Mouse (Mus musculus): Measurements from ENCODE around the gene 1700024P04Rik.
"Not testable (repeated sequence)": the region's sequence is repeated elsewhere in the genome, so short reads cannot be mapped to it uniquely, and the experiment has no call there.

The 1700024P04Rik gene

DNA sequence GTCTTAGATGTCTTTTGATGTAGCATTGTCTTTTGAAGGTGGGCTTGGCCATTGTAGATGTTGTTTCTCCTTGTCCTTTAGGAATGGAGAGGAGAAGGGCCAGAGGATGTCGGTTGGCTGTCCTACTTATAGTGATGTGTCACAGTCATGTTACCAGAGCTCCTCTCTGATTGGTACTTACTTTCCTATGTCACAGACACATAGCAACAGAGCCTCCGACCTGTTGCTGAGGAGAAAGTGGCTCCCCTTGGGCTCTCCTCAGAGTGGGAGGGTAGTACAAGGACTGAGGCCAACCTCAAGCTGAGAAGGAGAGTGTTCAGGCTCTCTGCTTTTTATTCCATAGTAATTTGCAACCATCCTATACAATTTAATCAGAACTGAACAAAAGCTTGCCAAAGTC is at the start of gene 1700024P04Rik:
TSS of gene 1700024P04Rik (minus strand) at position 101 of the 400 bp plus-strand sequence.
- no peak for DNase-seq (ENCODE audit: low read depth, low spot score)

DNA sequence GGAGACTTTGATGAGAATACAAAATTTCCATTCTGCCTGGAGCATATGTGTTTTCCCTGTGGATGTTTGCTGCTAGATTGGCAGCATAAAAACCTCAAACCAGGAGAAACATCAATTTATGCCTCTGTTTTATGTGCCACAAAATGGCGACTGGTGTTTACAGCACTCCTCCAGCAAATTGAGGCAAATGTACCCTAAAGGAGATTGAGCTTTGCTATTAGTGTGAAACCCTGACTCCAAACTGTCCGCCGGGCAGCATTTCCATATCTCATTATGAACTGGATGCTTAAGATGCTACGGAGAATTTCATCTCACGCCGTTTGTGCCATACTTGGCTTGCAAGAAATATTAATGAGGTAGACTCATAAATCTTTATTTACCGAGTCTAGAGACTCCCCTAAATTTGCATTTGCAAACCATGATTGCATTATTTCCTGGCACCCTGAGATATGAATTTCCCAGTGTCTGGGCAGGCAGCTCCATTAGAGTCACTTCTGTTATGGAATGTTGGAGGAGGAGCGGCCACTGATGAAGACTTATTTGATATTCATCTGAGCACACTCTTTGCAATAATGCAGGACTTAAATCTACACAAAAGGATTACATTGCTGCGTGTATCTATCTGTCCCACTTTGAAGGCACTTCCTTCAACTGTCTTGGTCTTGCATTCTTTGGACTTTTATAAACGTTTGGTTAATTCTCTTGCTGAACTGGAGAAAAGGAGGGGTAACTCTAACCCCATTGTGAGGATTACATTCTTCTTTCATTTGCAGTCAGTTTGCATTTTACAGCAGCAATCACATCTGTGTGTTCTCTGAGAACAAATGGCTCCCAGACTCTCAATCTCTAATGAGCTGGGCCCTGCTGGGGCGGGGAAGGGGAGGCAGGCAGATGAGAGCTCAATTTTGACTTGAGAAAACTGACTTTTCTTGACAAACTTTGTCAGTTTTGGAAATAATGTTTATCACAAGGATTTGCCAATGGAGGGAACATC is 47.2 kb upstream of the 1700024P04Rik start:
- no peak for DNase-seq (ENCODE audit: low read depth, low spot score)

DNA sequence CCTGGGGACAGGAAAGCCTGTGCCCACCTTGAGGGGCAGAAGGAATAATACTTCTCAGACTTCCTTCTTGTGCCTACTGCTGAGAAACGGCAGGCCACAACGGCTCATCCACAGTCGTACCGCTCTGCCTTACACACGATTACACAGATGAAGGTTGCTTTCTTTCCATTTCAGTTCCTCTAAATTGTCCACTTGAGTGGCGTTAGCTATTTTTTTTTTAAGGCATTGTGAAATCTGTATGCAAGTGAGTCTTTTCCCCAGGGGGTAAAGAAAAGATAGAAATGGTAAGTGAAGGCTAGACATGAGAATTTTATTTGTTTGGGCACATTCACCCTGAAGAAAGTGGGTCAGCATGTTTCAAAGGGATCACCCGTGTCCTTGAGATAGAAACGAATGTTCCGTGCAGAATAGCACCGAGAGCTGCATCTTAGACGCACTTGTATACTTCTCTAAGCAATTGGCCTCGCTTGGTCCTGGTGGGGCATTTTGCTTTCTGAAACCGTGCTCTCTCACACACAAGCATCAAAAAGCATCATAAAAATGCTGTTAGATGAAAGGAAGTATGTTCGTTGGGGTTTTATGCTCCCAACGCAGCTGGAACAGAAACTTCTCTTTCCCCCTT is 46.3 kb upstream of the 1700024P04Rik start:
- no peak for DNase-seq (ENCODE audit: low read depth, low spot score)

DNA sequence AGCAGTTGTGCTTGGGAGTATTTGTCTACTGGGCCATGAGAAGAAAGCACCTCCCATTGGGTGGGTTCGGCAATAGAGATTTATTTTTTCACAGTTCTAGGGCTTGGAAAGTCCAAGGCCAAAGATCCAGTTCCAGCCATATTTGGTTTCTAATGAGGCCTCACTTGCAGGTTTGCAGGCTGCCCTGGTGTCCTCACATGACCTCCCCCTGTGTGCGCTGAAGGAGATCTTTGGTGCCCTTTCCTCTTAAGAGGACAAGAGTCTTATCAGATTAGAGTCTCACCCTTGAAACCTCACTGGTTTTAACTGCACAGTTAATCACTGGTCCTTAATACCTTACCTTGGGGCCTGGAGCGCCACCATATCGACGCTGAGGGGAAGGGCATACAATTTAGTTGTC is 40.9 kb upstream of the 1700024P04Rik start:
- peak; percentile 82 for DNase-seq (ENCODE audit: low read depth, low spot score)

DNA sequence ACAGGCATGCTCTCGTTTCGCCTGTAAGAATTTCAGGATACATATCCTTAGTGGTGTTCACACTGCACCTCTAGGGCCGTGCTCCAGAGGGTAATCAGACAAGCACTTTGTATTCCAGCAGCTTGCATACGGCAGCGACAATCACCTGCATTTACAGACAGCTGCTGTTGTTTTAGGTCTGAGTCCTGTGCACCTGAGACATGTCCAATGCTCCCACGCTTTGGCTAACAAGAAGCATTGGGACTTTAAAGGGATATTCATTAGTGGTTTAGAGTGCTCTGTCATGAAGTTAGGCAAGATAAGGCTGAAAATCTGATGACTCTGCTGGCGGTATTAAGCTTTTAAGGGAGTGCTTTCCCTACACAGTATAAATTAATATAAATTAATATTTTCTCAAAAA is 37.7 kb upstream of the 1700024P04Rik start:
- DNase-seq (ENCODE audit: low read depth, low spot score), result no peak

DNA sequence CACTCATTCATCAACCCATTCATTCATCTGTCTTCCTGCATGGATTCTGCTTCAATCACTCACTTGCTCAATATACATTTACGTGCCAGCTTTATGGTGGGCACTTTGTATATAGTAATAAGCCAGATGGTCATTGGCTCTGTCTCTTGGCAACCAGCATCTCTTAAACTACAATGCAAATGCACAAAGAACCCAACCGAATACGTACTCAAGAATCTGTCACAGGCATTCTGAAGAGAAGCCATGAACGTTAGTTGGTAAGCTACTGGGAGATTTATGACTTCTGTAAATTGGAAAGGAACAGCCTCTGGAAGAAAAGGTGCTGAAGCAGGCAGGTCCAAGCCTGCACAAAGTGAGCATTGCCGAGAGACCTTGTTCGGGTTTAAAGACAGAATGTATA is 36.8 kb upstream of the 1700024P04Rik start:
- no peak for DNase-seq (ENCODE audit: low read depth, low spot score)

DNA sequence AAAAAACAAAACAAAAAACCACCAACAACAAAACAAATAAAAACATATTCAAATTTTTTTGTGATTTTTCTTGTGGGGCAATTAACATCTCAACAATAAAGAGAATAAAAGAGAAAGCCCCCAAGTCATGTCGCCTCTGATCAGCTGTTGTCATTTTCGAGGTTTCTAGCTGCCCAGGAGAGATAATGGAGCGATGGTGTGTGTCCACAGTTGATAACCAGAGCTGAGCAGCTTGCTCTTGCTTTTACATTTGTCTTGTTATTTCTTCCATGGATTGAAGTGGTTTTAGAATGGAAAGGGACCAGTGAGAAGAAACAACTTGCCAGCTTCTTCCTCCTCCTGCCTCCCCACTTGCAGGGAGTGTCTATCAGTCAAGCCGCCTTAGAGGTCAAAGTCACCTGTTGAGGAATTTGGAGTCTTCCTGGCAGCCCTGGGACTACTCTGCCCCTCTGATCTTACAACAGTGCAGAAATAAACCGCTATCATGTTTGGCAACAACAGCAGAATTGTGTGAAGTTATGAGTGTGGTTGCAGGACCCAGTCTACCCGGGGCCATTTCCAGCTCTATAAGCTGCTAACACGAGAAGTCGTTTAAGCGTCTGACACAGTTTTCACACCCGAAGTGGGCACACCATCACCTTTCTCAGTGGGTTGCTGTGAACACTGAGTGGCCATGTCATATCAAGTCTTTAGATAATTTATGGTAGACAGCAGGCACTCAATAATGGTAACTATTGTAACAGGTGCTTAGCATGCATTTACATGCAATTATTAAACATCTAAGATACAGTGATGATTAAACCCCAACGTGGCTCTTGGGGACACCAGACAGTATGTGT is 35.7 kb upstream of the 1700024P04Rik start:
- no peak for DNase-seq (ENCODE audit: low read depth, low spot score)

DNA sequence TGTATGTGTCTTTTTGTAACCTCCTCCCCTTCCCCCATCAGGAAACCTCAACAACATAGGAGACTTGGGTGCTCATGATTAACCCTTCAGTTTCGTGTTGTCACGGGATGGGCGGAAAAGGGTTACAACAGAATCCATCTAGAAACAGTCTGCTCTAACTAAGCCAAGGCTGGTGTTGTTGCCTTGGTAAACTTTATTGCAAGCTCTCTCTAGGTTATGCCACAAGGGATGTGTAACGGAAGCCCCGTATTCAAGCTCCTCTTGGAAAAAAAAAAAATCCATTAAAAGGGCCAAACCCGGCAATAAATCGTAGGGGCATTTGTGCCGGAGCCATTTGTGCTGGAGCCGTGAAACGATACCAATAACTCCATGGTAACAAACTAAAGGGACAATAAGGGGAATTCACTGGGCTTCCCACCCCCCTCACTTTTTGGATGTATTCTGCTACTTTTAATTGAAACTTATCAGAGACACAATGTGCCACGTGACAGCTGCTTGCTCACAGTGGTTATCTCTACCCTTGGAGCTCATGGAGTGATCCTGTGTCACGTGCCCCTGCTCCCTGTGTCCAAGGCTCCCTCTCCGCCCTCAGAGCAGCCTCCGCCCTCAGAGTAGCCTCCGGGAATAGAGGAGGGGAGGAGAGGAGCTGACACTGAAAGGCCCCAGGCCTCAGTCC is 34.3 kb upstream of the 1700024P04Rik start:
- no peak for DNase-seq (ENCODE audit: low read depth, low spot score)

DNA sequence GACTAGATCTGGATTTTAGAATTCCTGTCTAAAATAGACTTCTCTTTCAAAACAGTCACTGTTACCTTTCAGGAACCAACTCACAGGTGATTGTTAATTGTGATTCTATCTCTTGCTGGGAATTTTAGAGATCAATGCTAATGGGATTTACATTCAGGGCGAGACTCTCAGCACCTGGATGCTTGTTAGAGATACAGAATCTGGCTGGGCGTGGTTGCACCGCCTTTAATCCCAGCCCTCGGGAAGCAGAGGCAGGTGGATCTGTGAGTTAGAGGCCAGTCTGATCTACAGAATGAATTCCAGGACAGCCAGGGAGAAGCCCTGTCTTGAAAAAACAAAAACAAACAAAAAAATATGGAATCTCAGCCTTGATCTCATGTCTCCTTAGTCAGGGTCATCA is 32.3 kb upstream of the 1700024P04Rik start:
- DNase-seq (ENCODE audit: low read depth, low spot score), result no peak

DNA sequence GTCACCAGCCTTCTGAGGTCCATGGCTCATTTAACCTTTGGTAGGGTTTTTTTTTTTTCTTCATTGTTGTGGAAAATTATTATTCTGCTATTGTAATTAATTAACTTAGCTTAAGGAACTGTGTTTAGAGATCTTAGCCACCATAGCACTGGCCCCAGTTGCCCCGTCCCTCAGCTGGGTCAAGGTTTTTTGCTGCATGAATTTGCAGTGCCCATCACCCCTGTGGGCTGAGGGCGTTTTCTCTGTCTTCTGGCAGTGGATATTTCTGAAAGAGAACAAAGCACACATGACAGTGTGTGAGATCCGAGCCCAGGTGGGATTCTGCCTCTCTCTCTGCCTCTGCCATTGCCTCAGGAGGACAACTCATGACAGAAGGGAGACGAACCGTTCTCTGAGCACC is 28.5 kb upstream of the 1700024P04Rik start:
- DNase-seq (ENCODE audit: low read depth, low spot score), result no peak

DNA sequence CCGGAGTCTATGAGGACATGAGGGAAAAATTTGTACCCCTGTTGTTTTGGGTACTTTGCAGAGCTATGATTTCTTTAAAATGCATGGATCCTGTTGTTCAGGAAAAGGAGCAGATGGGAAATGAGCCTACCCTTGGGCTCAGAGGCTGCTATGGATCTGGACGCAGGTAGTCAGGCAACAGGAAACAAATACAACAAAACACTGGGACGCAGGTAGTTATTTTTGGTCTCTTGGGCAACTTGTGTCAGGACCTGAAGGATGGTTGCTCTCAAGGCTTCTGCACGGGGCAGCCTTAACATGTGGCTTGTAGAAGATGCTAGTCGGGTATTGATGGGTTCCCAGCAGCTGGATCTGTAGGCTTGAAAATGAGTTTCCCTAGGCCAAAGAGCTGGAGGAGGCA is 23.6 kb upstream of the 1700024P04Rik start:
- no peak for DNase-seq (ENCODE audit: low read depth, low spot score)

DNA sequence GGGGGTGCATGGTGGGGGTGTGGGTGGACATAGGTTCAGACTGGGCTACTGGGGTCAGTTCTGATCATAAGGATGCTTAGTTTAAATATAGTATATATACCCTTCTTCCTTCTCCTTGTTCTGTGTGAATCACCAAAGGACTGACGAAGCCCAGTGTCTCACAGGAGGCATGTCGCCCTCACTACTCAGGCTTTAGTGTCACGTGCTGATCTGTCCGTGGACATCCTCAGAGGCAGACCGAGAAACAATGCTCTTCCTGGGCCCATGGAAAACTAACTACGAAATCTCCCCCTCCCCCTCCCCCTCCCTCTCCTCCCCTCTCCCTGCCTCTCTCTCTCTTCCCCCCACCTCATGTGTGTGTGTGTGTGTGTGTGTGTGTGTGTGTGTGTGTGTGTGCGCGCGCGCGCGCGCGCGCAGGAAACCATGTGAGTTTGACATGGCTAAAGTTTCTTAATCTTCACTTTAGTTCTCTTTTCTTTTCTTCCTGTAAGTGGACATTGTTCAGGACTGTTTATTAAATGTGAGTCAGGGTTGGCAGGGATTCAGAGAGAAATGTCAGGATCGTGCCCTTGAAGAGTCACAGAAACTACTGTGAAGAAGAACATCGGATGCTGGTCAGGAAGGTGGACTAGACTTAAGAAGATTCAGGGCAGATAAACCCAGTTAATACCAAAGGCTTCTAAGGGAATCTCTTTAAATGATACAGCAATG is 22.2 kb upstream of the 1700024P04Rik start:
- no peak for DNase-seq (ENCODE audit: low read depth, low spot score)

DNA sequence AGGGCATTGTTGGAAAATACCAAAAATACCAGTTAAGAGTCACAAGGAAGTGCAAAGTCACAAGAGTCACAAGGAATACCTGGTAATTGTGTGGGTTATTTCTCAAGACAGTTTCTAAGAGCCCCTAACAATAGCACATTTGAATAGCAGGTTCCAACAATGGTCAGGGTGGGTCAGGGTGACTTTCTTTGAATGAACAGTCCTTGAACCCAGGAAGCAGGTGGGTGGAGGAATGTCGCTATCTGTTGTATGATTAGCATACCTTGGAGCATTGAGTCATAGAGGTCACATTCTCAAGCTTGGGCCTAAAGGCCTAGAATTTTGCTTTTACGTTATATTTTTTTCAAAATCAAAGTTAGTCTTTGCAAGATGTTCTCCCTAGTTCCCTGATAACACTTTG is 17.3 kb upstream of the 1700024P04Rik start:
- DNase-seq (ENCODE audit: low read depth, low spot score), result not testable (repeated sequence)

DNA sequence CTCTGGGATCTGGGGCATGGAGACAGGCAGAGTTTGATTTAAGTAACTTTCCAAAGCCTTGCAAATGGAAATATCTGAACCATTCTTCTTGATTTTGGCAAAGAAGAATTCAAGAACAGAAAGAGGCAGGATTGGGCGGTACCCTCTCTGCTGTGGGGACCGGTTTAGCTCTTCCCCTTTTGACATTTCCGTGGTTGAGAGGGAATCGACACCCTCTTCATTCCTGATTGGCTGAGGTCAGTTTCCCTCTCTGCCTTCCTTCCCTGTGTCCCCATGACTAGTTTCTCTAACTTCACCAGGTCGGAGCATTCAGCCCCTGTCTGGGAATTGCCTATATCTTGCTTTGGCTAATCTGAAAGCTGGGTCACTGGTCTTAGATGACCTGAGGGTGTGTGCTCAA is 12.7 kb upstream of the 1700024P04Rik start:
- DNase-seq (ENCODE audit: low read depth, low spot score), result peak; percentile 74

DNA sequence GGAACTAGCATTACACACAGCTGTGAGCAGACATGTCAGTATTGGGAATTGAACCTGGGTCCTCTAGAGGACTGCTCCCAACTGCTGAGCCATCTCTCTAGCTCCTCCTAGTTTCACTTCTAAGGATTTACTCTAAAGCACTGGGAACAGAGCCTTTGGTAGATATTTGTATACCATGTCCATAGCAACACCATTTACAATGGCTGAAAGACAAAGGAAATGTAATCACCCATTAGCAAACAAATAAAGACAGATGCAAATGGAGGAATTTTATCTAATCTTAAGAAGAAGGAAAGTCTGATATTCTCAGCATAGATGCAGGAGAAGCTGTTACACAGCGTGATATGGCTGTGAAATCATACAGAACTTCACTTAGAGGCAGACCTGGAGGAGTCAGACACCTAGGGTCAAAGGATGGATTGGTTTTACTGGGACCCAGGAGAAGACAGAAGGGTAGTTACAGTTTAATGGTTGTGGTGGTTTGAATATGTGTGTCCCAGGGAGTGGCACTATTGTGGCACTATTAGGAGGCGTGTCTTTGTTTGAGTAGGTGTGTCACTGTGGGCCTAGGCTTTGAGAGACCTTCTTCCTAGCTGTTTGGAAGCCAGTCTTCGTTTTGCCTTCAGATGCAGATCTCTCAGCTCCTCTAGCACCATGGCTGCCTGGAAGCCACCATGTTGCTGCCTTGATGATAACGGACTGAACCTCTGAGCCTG is 7.1 kb downstream of the 1700024P04Rik start:
- DNase-seq (ENCODE audit: low read depth, low spot score), result no peak

DNA sequence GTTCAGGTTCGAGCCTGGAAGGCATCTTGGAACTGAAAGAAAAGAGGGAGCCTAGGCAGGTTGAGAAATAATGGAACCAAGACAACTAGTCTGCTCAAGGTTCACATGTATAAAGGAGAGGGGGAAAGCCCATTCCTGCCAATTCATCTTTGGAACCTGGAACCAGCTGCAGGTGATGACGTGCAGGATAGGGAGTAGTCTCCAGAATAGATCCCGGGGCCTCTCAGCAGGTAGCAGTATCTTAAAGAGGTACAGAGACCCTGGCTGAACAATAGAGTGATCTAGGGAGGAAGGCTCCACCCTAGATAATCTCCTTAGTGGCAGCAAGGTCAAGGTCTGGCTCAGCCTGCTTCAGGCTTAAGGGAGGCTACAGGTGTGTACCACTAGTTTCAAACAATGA is 8.3 kb downstream of the 1700024P04Rik start:
- not testable (repeated sequence) for DNase-seq (ENCODE audit: low read depth, low spot score)

DNA sequence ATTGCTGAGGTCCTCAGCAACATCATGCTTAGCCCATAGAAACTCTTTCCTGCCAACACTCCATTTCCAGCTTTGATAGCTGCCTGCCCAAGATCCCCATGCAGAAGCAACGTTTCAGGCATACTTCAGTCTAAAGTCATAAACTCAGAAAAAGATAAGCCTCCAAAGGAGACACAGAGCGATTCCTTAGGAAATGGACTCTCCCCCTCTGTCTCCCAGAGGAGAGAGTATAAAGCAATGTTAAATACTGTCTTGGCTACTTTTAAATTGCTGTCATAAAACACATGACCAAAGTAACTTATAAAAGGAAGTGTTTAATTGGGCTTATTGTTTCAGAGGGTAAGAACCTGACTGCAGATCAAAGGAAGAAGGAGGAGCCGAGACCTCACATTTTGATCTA is 12.3 kb downstream of the 1700024P04Rik start:
- DNase-seq (ENCODE audit: low read depth, low spot score), result no peak

DNA sequence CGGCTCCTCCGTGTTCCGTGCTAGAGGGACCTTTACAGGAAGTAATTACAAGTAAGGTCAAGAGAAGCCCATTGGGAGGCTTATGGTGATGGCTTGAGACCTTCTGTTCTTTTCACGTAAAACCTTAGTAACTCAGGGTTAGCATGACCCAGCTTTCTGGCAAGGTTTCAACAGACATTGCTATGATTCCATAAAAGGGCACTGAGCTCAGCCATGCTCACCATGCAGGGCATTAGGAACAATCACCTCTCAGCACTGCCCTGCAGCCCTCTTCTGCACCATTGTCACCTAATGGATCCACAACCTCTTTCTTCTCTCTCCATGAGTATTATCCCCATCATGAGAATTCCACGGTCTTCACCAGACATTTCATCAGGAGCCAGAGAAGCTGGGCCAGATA is 12.7 kb downstream of the 1700024P04Rik start:
- no peak for DNase-seq (ENCODE audit: low read depth, low spot score)

DNA sequence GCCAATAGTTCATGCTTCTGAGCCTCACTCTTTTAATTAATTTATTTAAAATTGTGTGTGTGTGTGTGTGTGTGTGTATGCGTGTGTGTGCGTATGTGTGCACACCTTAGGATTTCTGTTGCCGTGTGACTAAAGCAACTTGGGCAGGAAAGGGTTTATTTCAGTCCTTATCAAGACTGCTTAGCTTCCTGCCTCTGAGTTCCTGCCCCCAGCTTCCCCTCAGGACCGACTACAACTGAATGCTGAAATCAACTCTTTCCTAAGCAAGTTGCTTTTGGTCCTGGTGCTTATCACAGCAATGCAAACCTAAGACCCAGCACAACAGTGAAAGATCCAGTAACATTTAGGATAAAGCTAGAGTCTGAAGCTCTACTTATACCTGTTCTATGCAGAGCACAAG is 15.8 kb downstream of the 1700024P04Rik start:
- no peak for DNase-seq (ENCODE audit: low read depth, low spot score)

DNA sequence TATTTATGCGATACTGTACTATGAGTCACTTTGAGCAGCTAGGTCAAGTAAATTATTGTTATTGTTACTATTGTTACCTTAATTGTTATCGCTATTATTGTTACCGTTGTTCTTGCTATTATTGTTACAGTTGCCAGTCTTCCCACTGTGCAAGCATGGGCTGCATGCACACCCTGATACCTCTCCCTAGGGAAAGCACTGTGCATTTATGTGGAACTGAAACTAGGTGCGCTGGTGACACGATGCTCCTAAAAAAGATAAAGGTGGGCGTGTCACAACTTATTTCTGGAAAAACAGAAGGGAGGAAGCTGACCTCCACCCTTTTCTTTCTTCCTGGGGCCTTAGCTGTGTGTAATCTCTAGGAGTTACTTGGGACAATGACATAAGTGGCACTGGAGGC is 16.4 kb downstream of the 1700024P04Rik start:
- no peak for DNase-seq (ENCODE audit: low read depth, low spot score)

Measured in retina, adult 2 months (tissue).